Mouse (Mus musculus) forebrain, embryonic 14.5 days (tissue): ENCODE measurements around the gene Metap2. TPM values are rescaled to one million over a fixed set of nuclear protein-coding genes. Genes with fewer than 3 reads are reported as not detected.
"Not testable (repeated sequence)": the region's sequence is repeated elsewhere in the genome, so short reads cannot be mapped to it uniquely, and the experiment has no call there.

ENCODE experiments used
- ATAC-seq: fragments of 200-750 bp; cut with Nextera tagmentation; 2 replicates; pipeline ENCODE4 v1.8.0; 2017; ENCODE audit warnings: mild to moderate bottlenecking, moderate library complexity
- DNase-seq: peaks from one replicate; pipeline ENCODE4 v3.0.0-alpha.2; 2015; ENCODE audit warnings: low spot score
- H3K27ac ChIP-seq: fragments of 300-500 bp; sonication (generic); 2 replicates; pipeline ENCODE4 v1.5.1; 2014; ENCODE audit warnings: low read depth, mild to moderate bottlenecking, control low read depth, low read length, moderate library complexity
- H3K27me3 ChIP-seq: fragments of 300-500 bp; sonication (generic); replicated peaks from 2 replicates; pipeline ENCODE4 v1.6.1; 2014; ENCODE audit warnings: low read length, control low read depth, mixed read lengths; ENCODE audit not compliant: control insufficient read depth, insufficient read depth
- H3K36me3 ChIP-seq: fragments of 300-500 bp; sonication (generic); 2 replicates; pipeline ENCODE4 v1.6.1; 2014; ENCODE audit warnings: low read length, control low read depth; ENCODE audit not compliant: control insufficient read depth, insufficient read depth
- H3K4me1 ChIP-seq: fragments of 300-500 bp; sonication (generic); 2 replicates; pipeline ENCODE4 v1.6.1; 2014; ENCODE audit warnings: antibody characterized with exemption, low read length, control low read depth; ENCODE audit not compliant: control insufficient read depth, insufficient read depth
- H3K4me2 ChIP-seq: fragments of 300-500 bp; sonication (generic); 2 replicates; pipeline ENCODE4 v1.6.1; 2014; ENCODE audit warnings: mild to moderate bottlenecking, control low read depth, low read length
- H3K4me3 ChIP-seq: fragments of 300-500 bp; sonication (generic); 2 replicates; pipeline ENCODE4 v1.5.1; 2014; ENCODE audit warnings: low read depth, low read length, control low read depth
- H3K9ac ChIP-seq: fragments of 300-500 bp; sonication (generic); 2 replicates; pipeline ENCODE4 v1.6.1; 2014; ENCODE audit warnings: mild to moderate bottlenecking, low read length, control low read depth, moderate library complexity
- H3K9me3 ChIP-seq: fragments of 300-500 bp; sonication (generic); replicated peaks from 2 replicates; pipeline ENCODE4 v1.6.1; 2016; ENCODE audit warnings: low read length, control low read depth, mixed read lengths; ENCODE audit not compliant: control insufficient read depth
- WGBS: fragments of 180-500 bp; shearing (Covaris S2); extraction: QIAGEN DNeasy Blood & Tissue Kit; methylation state at CpG from one replicate; pipeline ENCODE4 v1.1.7; 2014; 5-methylcytosine and 5-hydroxymethylcytosine counted together
- polyA plus RNA-seq: library from polyadenylated mRNA; unstranded; fragments of >200 nt; fragmentation: Nextera tagmentation; extraction: Ambion mirVana; gene quantifications from 2 replicates; pipeline ENCODE4 v1.2.1, GENCODE M21; 2014

Metap2 gene
- polyA plus RNA-seq, 1 experiment from 2014 or later = 157 TPM

- ATAC-seq (no peak), DNase-seq (no peak)
- H3K27me3 ChIP-seq = no peaks in the 10 kb centered on the region
- 89% methylated on average over 9 of the region's 9 CpGs for WGBS
- H3K36me3 ChIP-seq = peaks cover 11% of the 10 kb centered on the region; the same call in 1 of the 2 replicates
- H3K4me1 ChIP-seq = no peaks in the 10 kb centered on the region
- H3K4me3 ChIP-seq = no peak overlapping the region
- no peak overlapping the region for H3K27ac ChIP-seq
- no peak overlapping the region for H3K4me2 ChIP-seq
- H3K9me3 ChIP-seq = no peaks in the 10 kb centered on the region
- H3K9ac ChIP-seq = no peak overlapping the region
These were observed 41.8 kb downstream of the Metap2 start for GRCm38 (mm10) chr10:93855126-93855525.

GRCm38 (mm10) chr10:93846706-93847105, 50.2 kb downstream of the Metap2 start:
- no peaks in the 10 kb centered on the region for H3K27me3 ChIP-seq
- no peak overlapping the region for H3K27ac ChIP-seq
- H3K4me2 ChIP-seq = no peak overlapping the region
- no peak for ATAC-seq
- WGBS = 94% methylated on average over 13 of the region's 13 CpGs
- no peaks in the 10 kb centered on the region for H3K36me3 ChIP-seq
- H3K4me1 ChIP-seq = no peaks in the 10 kb centered on the region
- H3K4me3 ChIP-seq = no peak overlapping the region
- DNase-seq = no peak
- peaks cover 4% of the 10 kb centered on the region; the same call in 1 of the 2 replicates for H3K9me3 ChIP-seq
- no peak overlapping the region for H3K9ac ChIP-seq

GRCm38 (mm10) chr10:93835115-93835514, 61.8 kb downstream of the Metap2 start:
- H3K4me2 ChIP-seq, ATAC-seq, H3K9ac ChIP-seq, DNase-seq, H3K36me3 ChIP-seq, H3K27ac ChIP-seq, H3K4me3 ChIP-seq, H3K9me3 ChIP-seq, H3K4me1 ChIP-seq: not testable (repeated sequence)
- 88% methylated on average over 7 of the region's 7 CpGs for WGBS
- peaks cover 36% of the 10 kb centered on the region for H3K27me3 ChIP-seq

GRCm38 (mm10) chr10:93834394-93834745, 62.5 kb downstream of the Metap2 start:
- Histone ChIP-seq H3K4me1 (peaks cover 8% of the 10 kb centered on the region), H3K36me3 (no peaks in the 10 kb centered on the region), H3K4me2 (peak overlapping the region; percentile 94), H3K27ac (no peak overlapping the region), H3K9ac (peak overlapping the region; percentile 65), H3K9me3 (no peaks in the 10 kb centered on the region), H3K27me3 (peaks cover 43% of the 10 kb centered on the region), H3K4me3 (peak overlapping the region; percentile 67)
- DNase-seq = no peak
- 4% methylated on average over 13 of the region's 13 CpGs for WGBS
- ATAC-seq = no peak

GRCm38 (mm10) chr10:93833699-93834393, 63.0 kb downstream of the Metap2 start:
- ATAC-seq = peak; percentile 94
- Histone ChIP-seq H3K9ac (peak overlapping the region; percentile 65), H3K4me2 (peak overlapping the region; percentile 94), H3K27me3 (peaks cover 43% of the 10 kb centered on the region), H3K36me3 (no peaks in the 10 kb centered on the region), H3K4me3 (peak overlapping the region; percentile 67), H3K27ac (no peak overlapping the region), H3K9me3 (no peaks in the 10 kb centered on the region), H3K4me1 (peaks cover 8% of the 10 kb centered on the region)
- DNase-seq = peak; percentile 78
- under 1% methylated on average over 71 of the region's 75 CpGs for WGBS

GRCm38 (mm10) chr10:93833370-93833698, 63.6 kb downstream of the Metap2 start:
- peaks cover 43% of the 10 kb centered on the region for H3K27me3 ChIP-seq

GRCm38 (mm10) chr10:93832811-93833210, 64.1 kb downstream of the Metap2 start:
- Histone ChIP-seq H3K27me3 (peaks cover 43% of the 10 kb centered on the region), H3K4me1 (peaks cover 8% of the 10 kb centered on the region), H3K4me2 (no peak overlapping the region), H3K4me3 (0 out of 2 replicates have a peak overlapping the region, but pooled peaks have one; percentile 67), H3K27ac (no peak overlapping the region), H3K36me3 (no peaks in the 10 kb centered on the region), H3K9ac (no peak overlapping the region), H3K9me3 (no peaks in the 10 kb centered on the region)
- ATAC-seq (no peak), DNase-seq (no peak)
- WGBS = 28% methylated on average over 9 of the region's 9 CpGs

More at GRCm38 (mm10) chr10:93833370-93833698, 63.6 kb downstream of the Metap2 start:
- peak overlapping the region; percentile 67 for H3K4me3 ChIP-seq
- peak overlapping the region; percentile 65; the same call in 1 of the 2 replicates for H3K9ac ChIP-seq
- no peak overlapping the region for H3K27ac ChIP-seq
- ATAC-seq = no peak
- H3K9me3 ChIP-seq = no peaks in the 10 kb centered on the region
- no peaks in the 10 kb centered on the region for H3K36me3 ChIP-seq
- peak overlapping the region; percentile 94 for H3K4me2 ChIP-seq
- 1% methylated on average over 16 of the region's 16 CpGs for whole genome bisulfite sequencing
- no peak for DNase-seq
- peaks cover 8% of the 10 kb centered on the region for H3K4me1 ChIP-seq

GRCm38 (mm10) chr10:93831730-93832574, 64.9 kb downstream of the Metap2 start:
- H3K4me2 ChIP-seq = peak overlapping the region; percentile 20; the same call in 1 of the 2 replicates
- peaks cover 43% of the 10 kb centered on the region for H3K27me3 ChIP-seq
- no peak; the same call in 1 of the 2 replicates for ATAC-seq
- no peak overlapping the region for H3K9ac ChIP-seq
- 11% methylated on average over 18 of the region's 18 CpGs for WGBS
- no peak overlapping the region for H3K27ac ChIP-seq
- H3K9me3 ChIP-seq = no peaks in the 10 kb centered on the region
- peak; percentile 47 for DNase-seq
- no peaks in the 10 kb centered on the region for H3K36me3 ChIP-seq
- H3K4me3 ChIP-seq = no peak overlapping the region
- peaks cover 8% of the 10 kb centered on the region for H3K4me1 ChIP-seq
